Mouse (Mus musculus) lung, embryonic 14.5 days (tissue): ENCODE measurements at regions not wholly inside any gene's neighbourhood (a gene's known extent, or its start where the extent isn't known, plus 50 kb on each side); places are given as distances from the start of the nearest gene placed in this dataset.

Source experiments
- ATAC-seq: fragments of 200-750 bp; cut with Nextera tagmentation; 2 replicates; pipeline ENCODE4 v1.8.0; 2017; ENCODE audit warnings: mild to moderate bottlenecking, moderate TSS enrichment, moderate library complexity; ENCODE audit not compliant: insufficient read depth
- DNase-seq: peaks from one replicate; pipeline ENCODE4 v3.0.0-alpha.2; 2015
- H3K27ac ChIP-seq: fragments of 300-500 bp; sonication (generic); 2 replicates; pipeline ENCODE4 v1.5.1; 2014; ENCODE audit warnings: low read depth, mild to moderate bottlenecking, moderate library complexity
- H3K27me3 ChIP-seq: fragments of 300-500 bp; sonication (generic); 2 replicates; pipeline ENCODE4 v1.6.1; 2014; ENCODE audit warnings: low read length, control low read depth; ENCODE audit not compliant: insufficient read depth
- H3K36me3 ChIP-seq: fragments of 300-500 bp; sonication (generic); 2 replicates; pipeline ENCODE4 v1.6.1; 2014; ENCODE audit warnings: control low read depth; ENCODE audit not compliant: insufficient read depth
- H3K4me1 ChIP-seq: fragments of 300-500 bp; sonication (generic); 2 replicates; pipeline ENCODE4 v1.6.1; 2014; ENCODE audit warnings: antibody characterized with exemption, control low read depth; ENCODE audit not compliant: insufficient read depth
- H3K4me2 ChIP-seq: fragments of 300-500 bp; sonication (generic); 2 replicates; pipeline ENCODE4 v1.6.1; 2014; ENCODE audit warnings: mild to moderate bottlenecking
- H3K4me3 ChIP-seq: fragments of 300-500 bp; sonication (generic); 2 replicates; pipeline ENCODE4 v1.5.1; 2014; ENCODE audit warnings: low read depth, low read length
- H3K9ac ChIP-seq: fragments of 300-500 bp; sonication (generic); 2 replicates; pipeline ENCODE4 v1.6.1; 2014
- H3K9me3 ChIP-seq: fragments of 300-500 bp; sonication (generic); 2 replicates; pipeline ENCODE4 v1.6.1; 2016; ENCODE audit warnings: low read depth, low read length, control low read depth
- CTCF ChIP-seq: IDR thresholded peaks from 2 replicates; pipeline ENCODE4 v1.5.1; 2016; ENCODE audit warnings: antibody characterized with exemption, low read depth
- WGBS: fragments of 180-500 bp; shearing (Covaris S2); extraction: QIAGEN DNeasy Blood & Tissue Kit; methylation state at CpG from one replicate; pipeline ENCODE4 v1.1.7; 2014; 5-methylcytosine and 5-hydroxymethylcytosine counted together

- no peaks in the 10 kb centered on the region for H3K9me3 ChIP-seq
- no peaks in the 10 kb centered on the region for H3K27me3 ChIP-seq
- WGBS = 82% methylated on average over 2 of the region's 2 CpGs
- no peak overlapping the region for H3K4me3 ChIP-seq
- ATAC-seq (no peak), DNase-seq (no peak)
- H3K9ac ChIP-seq = no peak overlapping the region
- no peaks in the 10 kb centered on the region for H3K36me3 ChIP-seq
- TF ChIP-seq CTCF = no peak
- no peak overlapping the region for H3K27ac ChIP-seq
- H3K4me1 ChIP-seq = no peaks in the 10 kb centered on the region
- no peak overlapping the region for H3K4me2 ChIP-seq
These were observed 122.9 kb upstream of the Magi3 start for GRCm38 (mm10) chr3:104343096-104343495.

DNA sequence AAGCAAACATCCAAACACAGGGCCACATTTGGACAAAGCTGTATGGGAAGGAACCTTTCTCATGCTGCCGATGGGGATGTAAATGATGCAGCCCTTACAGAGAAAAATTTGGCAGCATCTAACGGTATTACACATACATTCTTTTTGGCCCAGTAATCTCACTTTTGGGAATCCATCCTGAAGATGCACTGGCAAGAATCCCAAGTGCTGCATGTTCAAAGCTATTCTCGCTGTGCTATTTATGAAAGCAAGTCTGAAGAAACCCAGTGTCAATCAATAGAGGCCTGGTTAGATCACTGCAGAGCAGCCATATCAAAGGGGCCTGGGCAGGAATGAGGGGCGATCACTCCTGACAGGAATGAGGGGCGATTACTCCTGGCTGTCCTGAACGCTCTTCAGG, 122.0 kb upstream of the Magi3 start:
- no peaks in the 10 kb centered on the region for H3K36me3 ChIP-seq
- no peaks in the 10 kb centered on the region for H3K9me3 ChIP-seq
- peak; percentile 77 for DNase-seq
- no peak overlapping the region for H3K4me3 ChIP-seq
- no peak overlapping the region for H3K9ac ChIP-seq
- H3K4me1 ChIP-seq = no peaks in the 10 kb centered on the region
- no peak overlapping the region for H3K4me2 ChIP-seq
- no peak for TF ChIP-seq CTCF
- no peaks in the 10 kb centered on the region for H3K27me3 ChIP-seq
- no peak for ATAC-seq
- 55% methylated on average over 6 of the region's 6 CpGs for WGBS
- H3K27ac ChIP-seq = no peak overlapping the region

GRCm38 (mm10) chr3:104340331-104340730, 120.2 kb upstream of the Magi3 start:
- no peak overlapping the region for H3K4me3 ChIP-seq
- H3K27me3 ChIP-seq = no peaks in the 10 kb centered on the region
- no peak overlapping the region for H3K27ac ChIP-seq
- 60% methylated on average over 2 of the region's 2 CpGs for whole genome bisulfite sequencing
- DNase-seq (no peak), ATAC-seq (no peak)
- H3K4me2 ChIP-seq = no peak overlapping the region
- H3K4me1 ChIP-seq = no peaks in the 10 kb centered on the region
- no peaks in the 10 kb centered on the region for H3K36me3 ChIP-seq
- no peak overlapping the region for H3K9ac ChIP-seq
- no peaks in the 10 kb centered on the region for H3K9me3 ChIP-seq
- no peak for TF ChIP-seq CTCF

GRCm38 (mm10) chr3:104336867-104337266, 116.7 kb upstream of the Magi3 start:
- Histone ChIP-seq H3K9ac (no peak overlapping the region), H3K4me3 (no peak overlapping the region), H3K27ac (no peak overlapping the region), H3K4me2 (no peak overlapping the region), H3K4me1 (no peaks in the 10 kb centered on the region), H3K27me3 (no peaks in the 10 kb centered on the region), H3K9me3 (no peaks in the 10 kb centered on the region), H3K36me3 (no peaks in the 10 kb centered on the region)
- DNase-seq (no peak), ATAC-seq (no peak)
- TF ChIP-seq CTCF = no peak
- WGBS = 62% methylated on average over 5 of the region's 5 CpGs

GRCm38 (mm10) chr3:104336308-104336707, 116.1 kb upstream of the Magi3 start:
- Histone ChIP-seq H3K9ac (no peak overlapping the region), H3K27ac (no peak overlapping the region), H3K4me2 (no peak overlapping the region), H3K4me3 (no peak overlapping the region), H3K27me3 (no peaks in the 10 kb centered on the region), H3K9me3 (no peaks in the 10 kb centered on the region), H3K4me1 (no peaks in the 10 kb centered on the region), H3K36me3 (no peaks in the 10 kb centered on the region)
- DNase-seq = peak; percentile 60
- peak; percentile 60; the same call in 1 of the 2 replicates for ATAC-seq
- 36% methylated on average over 4 of the region's 4 CpGs for WGBS
- no peak for TF ChIP-seq CTCF

DNA sequence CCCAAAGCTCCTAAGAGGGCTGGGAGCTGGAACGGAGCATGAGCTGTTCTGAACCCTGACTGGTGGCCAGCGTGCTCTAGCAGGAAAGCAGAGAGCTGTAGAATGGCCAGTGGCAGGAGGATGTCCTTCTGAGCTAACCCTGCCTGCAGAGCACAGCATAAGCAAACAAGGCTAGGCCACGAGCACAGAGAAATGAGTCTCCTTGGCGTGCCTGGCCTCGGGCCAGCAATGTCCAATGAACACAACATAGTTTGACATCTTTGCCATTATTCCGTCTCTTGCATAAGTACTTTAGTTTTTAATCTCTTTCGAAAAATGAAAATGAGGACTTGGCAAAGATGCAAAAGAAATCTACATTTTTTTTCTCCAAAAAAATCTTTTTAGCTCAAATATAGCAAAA, 114.6 kb upstream of the Magi3 start:
- H3K4me2 ChIP-seq = no peak overlapping the region
- peak; percentile 68 for DNase-seq
- 47% methylated on average over 7 of the region's 7 CpGs for WGBS
- ATAC-seq = no peak
- no peaks in the 10 kb centered on the region for H3K9me3 ChIP-seq
- H3K36me3 ChIP-seq = no peaks in the 10 kb centered on the region
- H3K27me3 ChIP-seq = no peaks in the 10 kb centered on the region
- no peak overlapping the region for H3K9ac ChIP-seq
- no peak overlapping the region for H3K4me3 ChIP-seq
- TF ChIP-seq CTCF = no peak
- no peaks in the 10 kb centered on the region for H3K4me1 ChIP-seq
- H3K27ac ChIP-seq = no peak overlapping the region

GRCm38 (mm10) chr3:104333345-104333744, 113.2 kb upstream of the Magi3 start:
- no peak overlapping the region for H3K27ac ChIP-seq
- no peak overlapping the region for H3K4me2 ChIP-seq
- no peaks in the 10 kb centered on the region for H3K9me3 ChIP-seq
- no peaks in the 10 kb centered on the region for H3K27me3 ChIP-seq
- DNase-seq (no peak), ATAC-seq (no peak)
- WGBS = 76% methylated on average over 10 of the region's 10 CpGs
- no peak overlapping the region for H3K9ac ChIP-seq
- no peaks in the 10 kb centered on the region for H3K4me1 ChIP-seq
- TF ChIP-seq CTCF = no peak
- H3K4me3 ChIP-seq = no peak overlapping the region
- H3K36me3 ChIP-seq = no peaks in the 10 kb centered on the region

DNA sequence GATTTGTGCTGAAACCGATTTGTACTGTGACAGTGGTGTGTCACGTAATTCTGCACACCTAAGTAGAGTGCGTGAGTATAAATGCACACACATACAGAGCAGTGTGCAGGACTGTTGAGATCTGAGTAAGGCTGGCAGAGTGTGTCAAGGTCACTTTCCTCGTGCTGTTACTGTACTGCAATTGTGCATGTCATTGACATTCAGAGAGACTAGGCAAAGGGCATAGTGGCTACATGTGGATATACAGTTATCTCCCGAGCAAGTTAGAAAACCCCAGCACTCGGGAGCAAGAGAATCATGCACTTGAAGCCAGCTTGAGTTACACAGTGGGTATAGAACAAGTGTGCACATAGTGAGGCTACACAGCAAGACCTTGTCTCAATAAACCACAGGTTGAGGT, 110.5 kb upstream of the Magi3 start:
- Histone ChIP-seq H3K4me1 (no peaks in the 10 kb centered on the region), H3K27me3 (no peaks in the 10 kb centered on the region), H3K9me3 (no peaks in the 10 kb centered on the region), H3K27ac (no peak overlapping the region), H3K36me3 (no peaks in the 10 kb centered on the region), H3K4me3 (no peak overlapping the region), H3K9ac (no peak overlapping the region), H3K4me2 (no peak overlapping the region)
- DNase-seq (no peak), ATAC-seq (no peak)
- WGBS = 77% methylated on average over 6 of the region's 6 CpGs
- TF ChIP-seq CTCF = no peak
